Mouse (Mus musculus) MEL (cell line): ENCODE results near the gene Pld5. TPM values are rescaled to one million over a fixed set of nuclear protein-coding genes. Genes with fewer than 3 reads are reported as not detected.

ENCODE experiments used
- DNase-seq: peaks from one replicate; pipeline ENCODE4 v3.0.0; 2011; ENCODE audit warnings: low read depth, low spot score
- H3K27ac ChIP-seq: 2 replicates; pipeline ENCODE4 v1.5.1; 2012; ENCODE audit warnings: low read depth, mild to moderate bottlenecking, control low read depth, low read length, moderate library complexity; ENCODE audit not compliant: control insufficient read depth
- H3K27me3 ChIP-seq, 2 experiments: fragments of 150-350 bp in 1 of 2; sonication (generic) in 1 of 2; 2 replicates each; pipeline ENCODE4 v1.6.1; 2012; ENCODE audit warnings: low read length in 2 of 2, mild to moderate bottlenecking in 2 of 2, improper control_type of control experiment in 1 of 2, moderate library complexity in 1 of 2; ENCODE audit not compliant: insufficient read depth in 2 of 2, control insufficient read depth in 1 of 2
- H3K36me3 ChIP-seq, 2 experiments: 2 replicates each; pipeline ENCODE4 v1.6.1; 2012 to 2014; ENCODE audit warnings: low read length in 2 of 2, improper control_type of control experiment in 1 of 2, inconsistent platforms in 1 of 2, mild to moderate bottlenecking in 1 of 2; ENCODE audit not compliant: insufficient read depth in 2 of 2, control insufficient read depth in 1 of 2
- H3K4me1 ChIP-seq, 2 experiments: fragments of 150-350 bp in 1 of 2; sonication (generic) in 1 of 2; 2 replicates each; pipeline ENCODE4 v1.6.1; 2012; ENCODE audit warnings: low read length in 2 of 2, improper control_type of control experiment in 1 of 2, mild to moderate bottlenecking in 1 of 2; ENCODE audit not compliant: insufficient read depth in 2 of 2, control insufficient read depth in 1 of 2
- H3K4me3 ChIP-seq, 2 experiments: fragments of 150-350 bp in 1 of 2; sonication (generic) in 1 of 2; 2 replicates each; pipeline ENCODE4 v1.5.1; 2012; ENCODE audit warnings: low read depth in 2 of 2, low read length in 2 of 2, mild to moderate bottlenecking in 2 of 2, moderate library complexity in 2 of 2, control low read depth in 1 of 2, improper control_type of control experiment in 1 of 2; ENCODE audit not compliant: control insufficient read depth in 1 of 2, insufficient read depth in 1 of 2
- H3K79me2 ChIP-seq: 2 replicates; pipeline ENCODE4 v1.6.1; 2012; ENCODE audit warnings: mild to moderate bottlenecking, low read length, moderate library complexity; ENCODE audit not compliant: control insufficient read depth, poor library complexity, insufficient read depth
- H3K9ac ChIP-seq: 2 replicates; pipeline ENCODE4 v1.6.1; 2012; ENCODE audit warnings: low read depth, mild to moderate bottlenecking, control low read depth, low read length, moderate library complexity; ENCODE audit not compliant: control insufficient read depth, poor library complexity, severe bottlenecking
- H3K9me3 ChIP-seq: fragments of 150-350 bp; sonication (generic); replicated peaks from 2 replicates; pipeline ENCODE4 v1.6.1; 2012; ENCODE audit warnings: mild to moderate bottlenecking, low read length, improper control_type of control experiment, moderate library complexity; ENCODE audit not compliant: insufficient read depth
- BHLHE40 ChIP-seq: IDR thresholded peaks from 2 replicates; pipeline ENCODE4 v1.6.1; 2012; ENCODE audit warnings: low read depth, mild to moderate bottlenecking, inconsistent platforms, low read length, improper control_type of control experiment, borderline replicate concordance
- CHD1 ChIP-seq: IDR thresholded peaks from 2 replicates; pipeline ENCODE4 v1.6.1; 2012; ENCODE audit warnings: low read depth, mild to moderate bottlenecking, inconsistent platforms, low read length, improper control_type of control experiment
- CHD2 ChIP-seq: IDR thresholded peaks from 2 replicates; pipeline ENCODE4 v1.6.1; 2011; ENCODE audit warnings: low read length, improper control_type of control experiment
- CTCF ChIP-seq, 3 experiments: IDR thresholded peaks in 2 of 3; conservative IDR thresholded peaks in 1 of 3; 2 replicates each; pipeline ENCODE4 v1.5.1; 2011 to 2012; ENCODE audit warnings: low read length in 3 of 3, low read depth in 2 of 3, mild to moderate bottlenecking in 2 of 3, improper control_type of control experiment in 1 of 3, inconsistent platforms in 1 of 3, mixed read lengths in 1 of 3, moderate library complexity in 1 of 3; ENCODE audit not compliant: control insufficient read depth in 1 of 3, insufficient read depth in 1 of 3, poor library complexity in 1 of 3, severe bottlenecking in 1 of 3
- ELF1 ChIP-seq: IDR thresholded peaks from 2 replicates; pipeline ENCODE4 v1.6.1; 2014; ENCODE audit warnings: low read depth, mild to moderate bottlenecking, inconsistent platforms, low read length, improper control_type of control experiment, moderate library complexity
- EP300 ChIP-seq, 2 experiments: IDR thresholded peaks; 2 replicates each; pipeline ENCODE4 v1.6.1; 2011; ENCODE audit warnings: improper control_type of control experiment in 2 of 2, low read length in 2 of 2, low read depth in 1 of 2, mild to moderate bottlenecking in 1 of 2
- ETS1 ChIP-seq: IDR thresholded peaks from 2 replicates; pipeline ENCODE4 v1.6.1; 2012; ENCODE audit warnings: low read depth, mild to moderate bottlenecking, inconsistent platforms, low read length, improper control_type of control experiment, moderate library complexity
- GABPA ChIP-seq: IDR thresholded peaks from 2 replicates; pipeline ENCODE4 v1.6.1; 2012; ENCODE audit warnings: low read depth, mild to moderate bottlenecking, inconsistent platforms, low read length, improper control_type of control experiment, moderate library complexity
- GATA1 ChIP-seq: IDR thresholded peaks from 2 replicates; pipeline ENCODE4 v1.6.1; 2011; ENCODE audit warnings: low read depth, low read length, improper control_type of control experiment
- HCFC1 ChIP-seq: IDR thresholded peaks from 2 replicates; pipeline ENCODE4 v1.6.1; 2012; ENCODE audit warnings: low read depth, mild to moderate bottlenecking, inconsistent platforms, low read length, improper control_type of control experiment, moderate library complexity
- JUND ChIP-seq: IDR thresholded peaks from 2 replicates; pipeline ENCODE4 v1.6.1; 2011; ENCODE audit warnings: low read depth, mild to moderate bottlenecking, improper control_type of control experiment, low read length
- KAT2A ChIP-seq: conservative IDR thresholded peaks from 2 replicates; pipeline ENCODE4 v1.6.1; 2012; ENCODE audit warnings: low read depth, low read length, improper control_type of control experiment, inconsistent platforms
- MAFK ChIP-seq: IDR thresholded peaks from 2 replicates; pipeline ENCODE4 v1.6.1; 2011; ENCODE audit warnings: low read depth, mild to moderate bottlenecking, low read length, improper control_type of control experiment, borderline replicate concordance
- MAX ChIP-seq: IDR thresholded peaks from 2 replicates; pipeline ENCODE4 v1.6.1; 2011; ENCODE audit warnings: low read length, improper control_type of control experiment
- MAZ ChIP-seq: IDR thresholded peaks from 2 replicates; pipeline ENCODE4 v1.6.1; 2012; ENCODE audit warnings: low read depth, mild to moderate bottlenecking, inconsistent platforms, low read length, improper control_type of control experiment
- MXI1 ChIP-seq: IDR thresholded peaks from 2 replicates; pipeline ENCODE4 v1.6.1; 2011; ENCODE audit warnings: mild to moderate bottlenecking, low read depth, low read length, improper control_type of control experiment
- MYC ChIP-seq: IDR thresholded peaks from 2 replicates; pipeline ENCODE4 v1.6.1; 2011; ENCODE audit warnings: low read depth, mild to moderate bottlenecking, low read length, improper control_type of control experiment, moderate library complexity
- NELFE ChIP-seq: IDR thresholded peaks from 2 replicates; pipeline ENCODE4 v1.6.1; 2011; ENCODE audit warnings: low read depth, low read length, improper control_type of control experiment
- NRF1 ChIP-seq: IDR thresholded peaks from 2 replicates; pipeline ENCODE4 v1.6.1; 2014; ENCODE audit warnings: low read depth, mild to moderate bottlenecking, inconsistent platforms, low read length, improper control_type of control experiment, moderate library complexity; ENCODE audit not compliant: poor library complexity, insufficient read depth, severe bottlenecking
- POLR2AphosphoS2 ChIP-seq: IDR thresholded peaks from 2 replicates; pipeline ENCODE4 v1.6.1; 2011; ENCODE audit warnings: low read length, improper control_type of control experiment
- POLR2AphosphoS5 ChIP-seq: IDR thresholded peaks from 2 replicates; pipeline ENCODE4 v1.6.1; 2012; ENCODE audit warnings: low read depth, borderline replicate concordance, mild to moderate bottlenecking, inconsistent platforms, low read length, moderate library complexity, mixed read lengths
- RCOR1 ChIP-seq: IDR thresholded peaks from 2 replicates; pipeline ENCODE4 v1.6.1; 2012; ENCODE audit warnings: low read depth, mild to moderate bottlenecking, inconsistent platforms, low read length, improper control_type of control experiment
- SIN3A ChIP-seq: IDR thresholded peaks from 2 replicates; pipeline ENCODE4 v1.6.1; 2012; ENCODE audit warnings: low read length, improper control_type of control experiment, inconsistent platforms
- SMC3 ChIP-seq: IDR thresholded peaks from 2 replicates; pipeline ENCODE4 v1.6.1; 2011; ENCODE audit warnings: low read depth, low read length, improper control_type of control experiment
- TAL1 ChIP-seq: IDR thresholded peaks from 2 replicates; pipeline ENCODE4 v1.6.1; 2012; ENCODE audit warnings: mild to moderate bottlenecking, inconsistent platforms, low read length, moderate library complexity, mixed read lengths
- TBP ChIP-seq: IDR thresholded peaks from 2 replicates; pipeline ENCODE4 v1.8.0; 2011; ENCODE audit warnings: low read depth, low read length, improper control_type of control experiment
- TCF12 ChIP-seq: IDR thresholded peaks from 2 replicates; pipeline ENCODE4 v1.6.1; 2014; ENCODE audit warnings: low read depth, mild to moderate bottlenecking, inconsistent platforms, low read length, improper control_type of control experiment, moderate library complexity
- UBTF ChIP-seq: IDR thresholded peaks from 2 replicates; pipeline ENCODE4 v1.6.1; 2012; ENCODE audit warnings: low read depth, mild to moderate bottlenecking, inconsistent platforms, low read length, improper control_type of control experiment, moderate library complexity, borderline replicate concordance; ENCODE audit not compliant: insufficient read depth
- USF1 ChIP-seq: IDR thresholded peaks from 2 replicates; pipeline ENCODE4 v1.6.1; 2014; ENCODE audit warnings: low read depth, mild to moderate bottlenecking, inconsistent platforms, low read length, improper control_type of control experiment, moderate library complexity
- USF2 ChIP-seq, 2 experiments: IDR thresholded peaks; 2 replicates each; pipeline ENCODE4 v1.6.1; 2011 to 2012; ENCODE audit warnings: improper control_type of control experiment in 2 of 2, low read length in 2 of 2, borderline replicate concordance in 1 of 2, inconsistent platforms in 1 of 2, low read depth in 1 of 2, mild to moderate bottlenecking in 1 of 2; ENCODE audit not compliant: insufficient read depth in 1 of 2
- ZC3H11A ChIP-seq: IDR thresholded peaks from 2 replicates; pipeline ENCODE4 v1.6.1; 2012; ENCODE audit warnings: low read depth, mild to moderate bottlenecking, inconsistent platforms, low read length, improper control_type of control experiment
- ZKSCAN1 ChIP-seq: IDR thresholded peaks from 2 replicates; pipeline ENCODE4 v1.6.1; 2012; ENCODE audit warnings: low read depth, mild to moderate bottlenecking, inconsistent platforms, low read length, improper control_type of control experiment, moderate library complexity
- ZMIZ1 ChIP-seq: IDR thresholded peaks from 2 replicates; pipeline ENCODE4 v1.6.1; 2012; ENCODE audit warnings: low read depth, mild to moderate bottlenecking, inconsistent platforms, low read length, improper control_type of control experiment, moderate library complexity
- ZNF384 ChIP-seq: IDR thresholded peaks from 2 replicates; pipeline ENCODE4 v1.6.1; 2012; ENCODE audit warnings: low read depth, mild to moderate bottlenecking, inconsistent platforms, low read length, improper control_type of control experiment
- polyA plus RNA-seq, 2 experiments: library from polyadenylated mRNA; stranded (reverse) in 1 of 2; unstranded in 1 of 2; fragments of >175 nt in 1 of 2; fragments of >200 nt in 1 of 2; gene quantifications; 2 replicates each; pipeline versions ENCODE4 v1.2.1 to v1.2.4; 2012; ENCODE audit warnings: low replicate concordance in 2 of 2, low read depth in 1 of 2; ENCODE audit not compliant: insufficient read length in 2 of 2, insufficient read depth in 1 of 2, missing spikeins in 1 of 2
- total RNA-seq: library from RNA; depleted of rRNA; stranded (reverse); fragments of 300-350 nt; gene quantifications from 2 replicates; pipeline ENCODE4 v1.2.3, GENCODE M21; 2012

The Pld5 gene
- total and polyA plus RNA-seq, 3 experiments, result 0.01 TPM; not detected in 2

GRCm38 (mm10) chr1:176074526-176074925 is 200.6 kb downstream of the Pld5 start:
- H3K9me3 ChIP-seq, result no peaks in the 10 kb centered on the region
- TF ChIP-seq ELF1 (0 out of 2 replicates have a peak, but pooled peaks have one; percentile 25), MXI1 (peak; percentile 78), NRF1 (no peak), MYC (0 out of 2 replicates have a peak, but pooled peaks have one; percentile 58), ETS1 (peak; percentile 77), GABPA (no peak), MAZ (no peak), POLR2AphosphoS2 (no peak), MAX (peak; percentile 83), POLR2AphosphoS5 (no peak), HCFC1 (peak; percentile 62; the same call in 1 of the 2 replicates), ZMIZ1 (no peak), USF2 (IDR thresholded peaks at IDR 0.05; ENCODE audit: borderline replicate concordance in 1 of 2, insufficient read depth in 1 of 2, low read depth in 1 of 2, low read length in 2 of 2) (no peak), USF1 (no peak), ZC3H11A (no peak), TBP (0 out of 2 replicates have a peak, but pooled peaks have one; percentile 44), ZKSCAN1 (no peak), BHLHE40 (no peak), MAFK (no peak), UBTF (no peak), JUND (no peak), TCF12 (peak; percentile 79), EP300 (IDR thresholded peaks at IDR 0.05; ENCODE audit: low read depth in 1 of 2, low read length in 2 of 2) (peak; percentile 78 to 83), NELFE (no peak), GATA1 (peak; percentile 67; the same call in 1 of the 2 replicates), TAL1 (peak; percentile 82), CHD1 (no peak), CTCF (IDR thresholded peaks at IDR 0.05 in 2 of 3, conservative IDR thresholded peaks at IDR 0.05 in 1 of 3; ENCODE audit: control insufficient read depth in 1 of 3, insufficient read depth in 1 of 3, low read depth in 2 of 3, low read length in 3 of 3, poor library complexity in 1 of 3, severe bottlenecking in 1 of 3) (no peak), KAT2A (no peak), ZNF384 (no peak), SIN3A (peak; percentile 95), CHD2 (no peak), SMC3 (no peak), RCOR1 (peak; percentile 64)
- peaks cover 19 to 40% of the 10 kb centered on the region in 2 experiments for H3K4me1 ChIP-seq
- peak overlapping the region; percentile 77 for H3K27ac ChIP-seq
- H3K79me2 ChIP-seq, result no peaks in the 10 kb centered on the region
- peak overlapping the region; percentile 30 to 42 for H3K4me3 ChIP-seq
- H3K9ac ChIP-seq, result peak overlapping the region; percentile 43
- H3K36me3 ChIP-seq, result peaks cover 0 to 49% of the 10 kb centered on the region in 2 experiments; a peak in 2 of 4 replicates
- DNase-seq, result peak; percentile 82
- H3K27me3 ChIP-seq, result no peaks in the 10 kb centered on the region
